Mouse (Mus musculus) lung, postnatal 0 days (tissue): ENCODE results near the gene Adamtsl2. TPM values are rescaled to one million over a fixed set of nuclear protein-coding genes. Genes with fewer than 3 reads are reported as not detected.

Experiments
- ATAC-seq: fragments of 200-750 bp; cut with Nextera tagmentation; 2 replicates; pipeline ENCODE4 v1.8.0; 2017; ENCODE audit warnings: moderate library complexity
- DNase-seq: peaks from one replicate; pipeline ENCODE4 v3.0.0-alpha.2; 2016; ENCODE audit warnings: low spot score
- H3K27ac ChIP-seq: fragments of 300-500 bp; sonication (generic); 2 replicates; pipeline ENCODE4 v1.5.1; 2014; ENCODE audit warnings: antibody characterized with exemption, mild to moderate bottlenecking, low read length, mixed read lengths
- H3K27me3 ChIP-seq: fragments of 300-500 bp; sonication (generic); replicated peaks from 2 replicates; pipeline ENCODE4 v1.6.1; 2014; ENCODE audit warnings: low read length, mixed read lengths; ENCODE audit not compliant: insufficient read depth
- H3K36me3 ChIP-seq: fragments of 300-500 bp; sonication (generic); 2 replicates; pipeline ENCODE4 v1.6.1; 2014; ENCODE audit warnings: low read length, mixed read lengths; ENCODE audit not compliant: insufficient read depth
- H3K4me1 ChIP-seq: fragments of 300-500 bp; sonication (generic); 2 replicates; pipeline ENCODE4 v1.6.1; 2014; ENCODE audit warnings: antibody characterized with exemption, low read depth, low read length, mixed read lengths; ENCODE audit not compliant: insufficient read depth
- H3K4me2 ChIP-seq: fragments of 300-500 bp; sonication (generic); replicated peaks from 2 replicates; pipeline ENCODE4 v1.6.1; 2014; ENCODE audit warnings: low read depth, mild to moderate bottlenecking, low read length, moderate library complexity, mixed read lengths
- H3K4me3 ChIP-seq: fragments of 300-500 bp; sonication (generic); 2 replicates; pipeline ENCODE4 v1.5.1; 2014; ENCODE audit warnings: low read depth, low read length
- H3K9ac ChIP-seq: fragments of 300-500 bp; sonication (generic); replicated peaks from 2 replicates; pipeline ENCODE4 v1.6.1; 2014; ENCODE audit warnings: low read depth, mild to moderate bottlenecking
- H3K9me3 ChIP-seq: fragments of 300-500 bp; sonication (generic); 2 replicates; pipeline ENCODE4 v1.6.1; 2016; ENCODE audit warnings: low read length, mixed read lengths
- CTCF ChIP-seq: IDR thresholded peaks from 2 replicates; pipeline ENCODE4 v1.5.1; 2016; ENCODE audit warnings: antibody characterized with exemption, mild to moderate bottlenecking
- EP300 ChIP-seq: IDR thresholded peaks from 2 replicates; pipeline ENCODE4 v1.6.1; 2016; ENCODE audit warnings: antibody characterized with exemption, mild to moderate bottlenecking, control low read depth
- WGBS: fragments of 180-500 bp; shearing (Covaris S2); extraction: QIAGEN DNeasy Blood & Tissue Kit; methylation state at CpG from one replicate; pipeline ENCODE4 v1.1.7; 2014; 5-methylcytosine and 5-hydroxymethylcytosine counted together
- polyA plus RNA-seq: library from polyadenylated mRNA; unstranded; fragments of >200 nt; fragmentation: Nextera tagmentation; extraction: Ambion mirVana; gene quantifications from 2 replicates; pipeline ENCODE4 v1.2.1, GENCODE M21; 2015

Adamtsl2 gene
- polyA plus RNA-seq, 1 experiment from 2014 or later = 52.3 TPM

DNA sequence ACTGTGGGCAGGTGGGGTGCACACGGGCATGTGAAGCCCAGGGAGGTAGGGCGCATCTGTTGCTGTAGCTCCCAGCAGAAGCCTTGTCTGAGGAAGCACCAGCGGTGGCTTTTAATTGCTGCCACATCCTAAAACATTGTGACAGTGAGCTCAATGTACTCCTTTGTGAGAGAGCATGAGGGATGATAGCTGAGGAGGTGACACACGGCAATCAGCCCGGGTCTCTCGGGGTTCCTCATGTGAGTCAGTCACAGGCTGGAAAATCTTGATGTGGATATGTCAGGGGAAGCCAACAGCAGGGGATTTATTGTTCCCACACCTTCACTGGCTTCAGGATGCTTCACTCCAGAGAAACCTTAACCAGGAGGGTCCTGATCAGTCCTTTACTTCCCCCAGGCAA is 67.7 kb downstream of the Adamtsl2 start:
- H3K9ac ChIP-seq = no peak overlapping the region
- no peak for DNase-seq
- ATAC-seq = no peak
- no peaks in the 10 kb centered on the region for H3K36me3 ChIP-seq
- H3K4me3 ChIP-seq = no peak overlapping the region
- H3K27me3 ChIP-seq = peaks cover 6% of the 10 kb centered on the region; the same call in 1 of the 2 replicates
- H3K4me1 ChIP-seq = no peaks in the 10 kb centered on the region; the same call in 1 of the 2 replicates
- no peak overlapping the region for H3K4me2 ChIP-seq
- no peak overlapping the region for H3K27ac ChIP-seq
- 72% methylated on average over 6 of the region's 6 CpGs for WGBS
- TF ChIP-seq CTCF = no peak
- no peak for TF ChIP-seq EP300
- H3K9me3 ChIP-seq = no peaks in the 10 kb centered on the region

DNA sequence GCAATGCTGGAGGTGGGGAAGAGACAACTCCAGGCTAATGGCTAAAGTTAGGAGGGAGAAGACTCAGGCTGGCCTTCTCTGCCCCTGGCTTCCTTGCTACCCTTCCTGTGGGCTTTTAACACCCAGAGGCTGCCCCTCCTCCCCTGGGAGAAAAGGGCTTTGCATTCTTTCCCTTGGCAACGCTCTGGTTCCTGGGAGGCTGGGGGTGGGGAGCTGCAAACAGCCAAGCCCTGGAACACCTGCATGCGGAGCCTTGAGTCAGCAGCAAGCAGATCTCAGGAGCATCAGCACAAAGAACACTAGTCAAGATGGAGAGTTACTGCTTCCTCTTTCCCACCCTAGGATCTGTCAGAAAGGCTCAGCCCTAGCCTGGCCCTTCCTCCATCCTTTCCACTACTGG is 70.3 kb downstream of the Adamtsl2 start:
- Histone ChIP-seq H3K36me3 (no peaks in the 10 kb centered on the region), H3K4me2 (no peak overlapping the region), H3K9me3 (no peaks in the 10 kb centered on the region), H3K27me3 (no peaks in the 10 kb centered on the region), H3K4me3 (no peak overlapping the region), H3K9ac (no peak overlapping the region), H3K27ac (no peak overlapping the region), H3K4me1 (no peaks in the 10 kb centered on the region)
- ATAC-seq (no peak), DNase-seq (no peak)
- TF ChIP-seq EP300 (no peak), CTCF (no peak)
- WGBS = 8% methylated on average over 2 of the region's 2 CpGs

DNA sequence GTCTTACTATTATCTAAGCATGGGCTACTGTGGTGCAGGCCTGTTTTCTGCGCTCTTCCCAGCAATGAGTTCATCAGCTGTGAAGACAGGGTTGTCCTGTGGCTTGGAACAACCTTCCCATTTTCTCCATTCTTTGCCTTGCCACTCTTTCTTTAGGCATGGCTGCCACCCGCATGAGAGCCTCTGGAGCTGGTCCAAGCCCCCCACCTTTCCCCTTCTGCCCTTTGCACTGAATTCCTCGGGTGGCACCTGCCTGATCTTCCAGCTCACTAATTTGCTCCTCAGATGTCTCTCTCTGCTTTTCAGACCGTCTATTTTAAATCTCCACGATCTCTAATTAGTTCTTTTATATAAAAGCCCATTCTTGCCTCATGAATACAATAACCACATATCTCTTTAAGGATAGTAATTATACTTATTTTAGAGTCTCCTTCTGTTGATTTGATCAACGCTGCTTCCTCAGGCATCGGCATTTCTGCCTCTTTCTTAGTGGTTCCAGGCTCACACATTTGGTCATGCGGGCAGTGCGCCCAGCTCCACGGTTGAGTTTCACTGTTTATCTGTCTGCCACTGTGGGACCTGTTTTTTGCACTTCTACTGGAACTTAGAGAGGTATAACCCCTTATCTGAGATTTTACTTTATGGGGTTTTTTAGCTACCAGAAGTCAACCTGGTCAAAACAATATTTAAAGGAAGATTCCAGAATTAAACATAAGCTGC is 75.4 kb downstream of the Adamtsl2 start:
- no peak for TF ChIP-seq EP300
- TF ChIP-seq CTCF = no peak
- H3K9me3 ChIP-seq = no peaks in the 10 kb centered on the region
- WGBS = 73% methylated on average over 10 of the region's 10 CpGs
- no peaks in the 10 kb centered on the region for H3K4me1 ChIP-seq
- H3K27ac ChIP-seq = no peak overlapping the region
- no peak overlapping the region for H3K9ac ChIP-seq
- no peaks in the 10 kb centered on the region for H3K27me3 ChIP-seq
- DNase-seq (no peak), ATAC-seq (no peak)
- H3K36me3 ChIP-seq = no peaks in the 10 kb centered on the region
- no peak overlapping the region for H3K4me3 ChIP-seq
- H3K4me2 ChIP-seq = no peak overlapping the region

DNA sequence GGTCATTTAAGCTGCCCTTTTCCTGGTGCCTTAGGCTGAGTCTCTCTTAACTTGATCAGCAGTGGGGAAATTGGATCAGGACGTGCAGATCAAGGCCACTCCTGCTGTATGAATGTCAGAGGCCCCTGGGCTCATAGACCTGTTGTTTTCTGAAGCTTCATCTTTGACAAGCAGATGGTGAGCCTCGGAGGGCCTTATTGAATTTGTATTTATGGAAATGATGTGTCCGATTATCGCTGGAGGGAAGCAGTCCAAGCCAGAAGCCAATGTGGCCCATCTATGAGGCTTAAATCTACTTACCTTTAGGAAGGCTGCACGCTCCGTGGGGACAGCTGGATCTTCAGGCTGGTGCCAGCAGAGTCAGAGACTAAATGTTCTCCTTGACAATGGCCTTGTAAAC is 77.4 kb downstream of the Adamtsl2 start:
- TF ChIP-seq EP300 = no peak
- no peak for TF ChIP-seq CTCF

More for the DNA sequence above, 77.4 kb downstream of the Adamtsl2 start:
- Histone ChIP-seq H3K36me3 (no peaks in the 10 kb centered on the region), H3K4me1 (no peaks in the 10 kb centered on the region), H3K27ac (no peak overlapping the region), H3K9me3 (no peaks in the 10 kb centered on the region), H3K27me3 (no peaks in the 10 kb centered on the region), H3K9ac (no peak overlapping the region), H3K4me2 (no peak overlapping the region), H3K4me3 (no peak overlapping the region)
- ATAC-seq (no peak), DNase-seq (no peak)
- 73% methylated on average over 6 of the region's 6 CpGs for WGBS

Other genes starting within 250 kb of the Adamtsl2 start
- gene Abo, start 214.4 kb upstream of the Adamtsl2 start, polyA plus RNA-seq = not detected in 2 replicates
- gene Surf6, start 176.5 kb upstream of the Adamtsl2 start, polyA plus RNA-seq = 11.8 and 13.5 TPM in 2 replicates
- gene Med22, start 168.7 kb upstream of the Adamtsl2 start, polyA plus RNA-seq = 32.6 and 33.8 TPM in 2 replicates
- 380 and 417 TPM in 2 replicates for gene Rpl7a, start 168.6 kb upstream of the Adamtsl2 start, polyA plus RNA-seq
- 23.0 and 23.8 TPM in 2 replicates for gene Surf2, start 163.0 kb upstream of the Adamtsl2 start, polyA plus RNA-seq
- 59.6 and 59.7 TPM in 2 replicates for gene Surf1, start 162.8 kb upstream of the Adamtsl2 start, polyA plus RNA-seq
- 167 and 171 TPM in 2 replicates for gene Surf4, start 145.5 kb upstream of the Adamtsl2 start, polyA plus RNA-seq
- 0.13 and 0.24 TPM in 2 replicates for gene Stkld1, start 145.3 kb upstream of the Adamtsl2 start, polyA plus RNA-seq
- gene Rexo4, start 115.0 kb upstream of the Adamtsl2 start, polyA plus RNA-seq = 21.4 and 22.1 TPM in 2 replicates
- gene Adamts13, start 106.0 kb upstream of the Adamtsl2 start, polyA plus RNA-seq = 0.26 TPM in 2 replicates
- gene Cacfd1, start 69.5 kb upstream of the Adamtsl2 start, polyA plus RNA-seq = 39.9 and 42.1 TPM in 2 replicates
- 1.1 and 1.3 TPM in 2 replicates for gene Slc2a6, start 51.4 kb upstream of the Adamtsl2 start, polyA plus RNA-seq
- gene Mymk, start 7.2 kb upstream of the Adamtsl2 start, polyA plus RNA-seq = 0.36 and 0.76 TPM in 2 replicates
- gene Fam163b, start 63.1 kb downstream of the Adamtsl2 start, polyA plus RNA-seq = 0.26 and 0.43 TPM in 2 replicates
- gene Dbh, start 85.9 kb downstream of the Adamtsl2 start, polyA plus RNA-seq = 0.17 and 0.37 TPM in 2 replicates
- 11.5 and 12.6 TPM in 2 replicates for gene Sardh, start 169.0 kb downstream of the Adamtsl2 start, polyA plus RNA-seq